Mouse (Mus musculus): ENCODE data around the gene Isg15. TPM values are rescaled to one million over a fixed set of nuclear protein-coding genes. Genes with fewer than 3 reads are reported as not detected.

The Isg15 gene
- polyA plus RNA-seq, 1 experiment, result 90.2 TPM

DNA sequence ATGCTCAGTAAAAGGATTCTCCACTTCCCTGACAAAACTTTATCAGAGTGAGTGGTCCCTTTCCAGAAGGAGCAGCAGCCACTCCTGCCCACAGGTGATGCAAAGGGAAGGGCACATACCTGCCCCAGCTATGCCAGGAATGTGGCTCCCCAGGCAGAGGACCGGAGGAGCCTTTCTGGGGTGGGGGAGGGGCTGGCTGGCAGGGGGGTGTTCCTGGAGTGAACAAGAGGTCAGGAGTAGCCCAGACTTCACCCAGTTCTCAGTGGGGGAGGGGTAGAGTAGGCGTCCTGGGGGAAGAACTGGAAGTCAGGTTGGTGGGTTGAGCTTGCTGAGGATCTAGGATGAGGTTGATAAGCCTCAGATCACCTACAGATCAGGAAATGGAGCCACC is 7.4 kb downstream of the Isg15 start:
- TF ChIP-seq CTCF (IDR thresholded peaks at IDR 0.05; ENCODE audit: extremely low read depth, insufficient read length, insufficient replicate concordance, low read depth, low read length) (no peak), POLR2A (IDR thresholded peaks at IDR 0.05; ENCODE audit: low read depth, low read length) (no peak)
- no peak overlapping the region for H3K4me3 ChIP-seq (ENCODE audit: low read depth, low read length)
- H3K27ac ChIP-seq (ENCODE audit: insufficient read depth, low read depth, low read length), result peak overlapping the region; percentile 90
- H3K36me3 ChIP-seq (ENCODE audit: control insufficient read depth, insufficient read depth, low read length), result peaks cover 10% of the 10 kb centered on the region
- 31% methylated on average over 2 of the region's 2 CpGs for whole genome bisulfite sequencing
- peaks cover 50% of the 10 kb centered on the region; the same call in 1 of the 2 replicates for H3K4me1 ChIP-seq (ENCODE audit: control insufficient read depth, insufficient read depth, insufficient read length, low read length)
- H3K27me3 ChIP-seq (ENCODE audit: control insufficient read depth, insufficient read depth, low read length), result no peaks in the 10 kb centered on the region

- TF ChIP-seq CTCF (IDR thresholded peaks at IDR 0.05; ENCODE audit: extremely low read depth, insufficient read length, insufficient replicate concordance, low read depth, low read length) (no peak), POLR2A (IDR thresholded peaks at IDR 0.05; ENCODE audit: low read depth, low read length) (peak; percentile 58; the same call in 1 of the 2 replicates)
- Histone ChIP-seq H3K36me3 (ENCODE audit: control insufficient read depth, insufficient read depth, low read length) (peaks cover 10% of the 10 kb centered on the region), H3K27me3 (ENCODE audit: control insufficient read depth, insufficient read depth, low read length) (no peaks in the 10 kb centered on the region), H3K4me3 (ENCODE audit: low read depth, low read length) (peak overlapping the region; percentile 55), H3K27ac (ENCODE audit: insufficient read depth, low read depth, low read length) (peak overlapping the region; percentile 95), H3K4me1 (ENCODE audit: control insufficient read depth, insufficient read depth, insufficient read length, low read length) (peaks cover 50% of the 10 kb centered on the region; the same call in 1 of the 2 replicates)
- 30% methylated on average over 8 of the region's 8 CpGs for WGBS
Observed at GRCm38 (mm10) chr4:156192421-156193199, 8.0 kb downstream of the Isg15 start.

DNA sequence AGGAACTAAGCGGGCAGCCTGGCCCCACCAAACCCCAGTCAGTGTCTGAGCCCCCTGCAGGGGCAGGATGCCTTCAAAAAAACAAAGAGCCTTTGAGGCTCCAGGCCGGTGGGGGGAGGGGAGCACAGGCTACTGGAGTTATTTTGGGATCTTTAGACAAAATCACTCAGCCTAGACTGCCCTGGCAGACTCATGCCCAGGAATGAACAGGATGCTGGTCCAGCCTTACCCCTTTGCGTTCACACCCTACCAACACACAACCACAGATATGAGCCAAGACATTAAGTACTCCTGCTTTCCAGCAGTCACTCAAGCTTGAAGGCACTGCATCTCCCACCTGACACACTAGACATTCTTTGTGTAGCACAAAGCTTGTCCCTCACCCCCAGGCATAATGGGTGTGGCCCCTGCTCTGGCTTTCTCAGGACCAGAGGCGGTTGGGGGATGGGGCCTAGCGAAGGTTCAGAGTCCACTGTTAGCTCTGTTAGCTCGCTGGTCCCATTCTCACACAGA is 11.8 kb downstream of the Isg15 start:
- H3K27ac ChIP-seq (ENCODE audit: insufficient read depth, low read depth, low read length), result 0 out of 2 replicates have a peak overlapping the region, but pooled peaks have one; percentile 8
- TF ChIP-seq POLR2A (IDR thresholded peaks at IDR 0.05; ENCODE audit: low read depth, low read length) (no peak), CTCF (IDR thresholded peaks at IDR 0.05; ENCODE audit: extremely low read depth, insufficient read length, insufficient replicate concordance, low read depth, low read length) (no peak)
- H3K4me3 ChIP-seq (ENCODE audit: low read depth, low read length), result no peak overlapping the region
- 44% methylated on average over 6 of the region's 6 CpGs for WGBS
- peaks cover 13% of the 10 kb centered on the region for H3K36me3 ChIP-seq (ENCODE audit: control insufficient read depth, insufficient read depth, low read length)
- H3K27me3 ChIP-seq (ENCODE audit: control insufficient read depth, insufficient read depth, low read length), result no peaks in the 10 kb centered on the region
- peaks cover 37% of the 10 kb centered on the region; the same call in 1 of the 2 replicates for H3K4me1 ChIP-seq (ENCODE audit: control insufficient read depth, insufficient read depth, insufficient read length, low read length)

DNA sequence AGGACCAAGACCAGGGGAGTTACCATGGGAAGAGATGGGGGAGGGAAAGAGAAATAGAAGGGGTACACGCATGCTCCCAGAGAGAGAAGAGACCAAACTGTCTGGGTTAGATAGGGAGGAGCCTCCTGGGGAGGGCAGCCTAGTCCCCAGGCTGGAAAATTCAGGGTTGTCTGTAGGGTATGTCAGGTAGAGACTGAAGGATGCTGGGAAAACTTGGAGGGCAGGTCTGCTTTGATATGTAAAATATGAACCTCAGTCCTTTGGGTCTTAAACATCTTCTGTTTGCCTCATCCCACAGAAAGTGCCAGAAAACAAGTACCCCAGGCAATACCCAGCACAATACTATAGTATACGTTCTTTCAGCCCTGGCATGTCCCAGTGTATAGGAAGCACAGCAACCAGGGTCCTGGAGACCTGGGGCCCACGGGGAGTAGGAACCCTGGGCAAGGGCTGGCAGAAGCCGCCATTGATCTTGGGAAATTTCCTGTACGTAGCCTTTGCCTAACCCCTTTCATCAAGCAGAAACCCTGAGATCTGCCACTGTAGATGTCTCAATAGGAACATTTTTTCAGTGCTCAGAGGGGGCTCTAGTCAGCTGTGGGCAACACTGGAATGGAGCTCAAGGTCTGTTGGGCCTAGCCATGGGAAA is 12.3 kb downstream of the Isg15 start:
- peaks cover 13% of the 10 kb centered on the region for H3K36me3 ChIP-seq (ENCODE audit: control insufficient read depth, insufficient read depth, low read length)
- H3K4me3 ChIP-seq (ENCODE audit: low read depth, low read length), result no peak overlapping the region
- H3K4me1 ChIP-seq (ENCODE audit: control insufficient read depth, insufficient read depth, insufficient read length, low read length), result peaks cover 31% of the 10 kb centered on the region; the same call in 1 of the 2 replicates
- no peaks in the 10 kb centered on the region for H3K27me3 ChIP-seq (ENCODE audit: control insufficient read depth, insufficient read depth, low read length)
- WGBS, result 90% methylated on average over 5 of the region's 5 CpGs
- no peak overlapping the region for H3K27ac ChIP-seq (ENCODE audit: insufficient read depth, low read depth, low read length)
- TF ChIP-seq CTCF (IDR thresholded peaks at IDR 0.05; ENCODE audit: extremely low read depth, insufficient read length, insufficient replicate concordance, low read depth, low read length) (no peak), POLR2A (IDR thresholded peaks at IDR 0.05; ENCODE audit: low read depth, low read length) (no peak)

- 72% methylated on average over 31 of the region's 31 CpGs for WGBS
- no peak overlapping the region for H3K4me3 ChIP-seq (ENCODE audit: low read depth, low read length)
- H3K36me3 ChIP-seq (ENCODE audit: control insufficient read depth, insufficient read depth, low read length), result peaks cover 15% of the 10 kb centered on the region
- no peak overlapping the region for H3K27ac ChIP-seq (ENCODE audit: insufficient read depth, low read depth, low read length)
- H3K27me3 ChIP-seq (ENCODE audit: control insufficient read depth, insufficient read depth, low read length), result no peaks in the 10 kb centered on the region
- TF ChIP-seq POLR2A (IDR thresholded peaks at IDR 0.05; ENCODE audit: low read depth, low read length), result no peak
- TF ChIP-seq CTCF (IDR thresholded peaks at IDR 0.05; ENCODE audit: extremely low read depth, insufficient read length, insufficient replicate concordance, low read depth, low read length), result no peak
- peaks cover 24% of the 10 kb centered on the region; the same call in 1 of the 2 replicates for H3K4me1 ChIP-seq (ENCODE audit: control insufficient read depth, insufficient read depth, insufficient read length, low read length)
Observed at GRCm38 (mm10) chr4:156185950-156186850, 14.4 kb downstream of the Isg15 start.

DNA sequence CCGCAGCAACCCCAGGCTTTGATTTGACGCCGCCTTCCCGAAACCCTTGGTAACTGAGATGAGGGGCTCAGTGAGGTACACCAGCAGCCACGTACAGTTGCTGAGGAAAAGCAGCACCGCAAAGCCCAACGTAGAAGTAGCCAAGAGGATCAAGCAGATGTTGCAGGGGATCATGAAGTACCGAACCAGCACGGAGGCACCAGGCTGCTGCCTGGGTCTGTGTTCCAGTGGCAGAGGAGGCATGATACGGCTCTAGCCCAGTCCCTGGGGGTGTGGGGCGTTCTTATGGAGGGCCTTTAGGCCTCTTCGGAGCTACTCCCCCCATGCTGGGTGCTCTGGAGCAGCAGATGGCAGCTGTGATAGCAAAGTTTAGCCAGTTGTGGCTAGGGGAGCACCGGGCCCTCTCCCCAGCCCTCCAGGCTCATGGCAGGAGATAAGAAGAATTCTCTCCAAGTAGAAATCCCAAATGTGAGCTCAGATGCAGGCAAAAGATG is 15.1 kb downstream of the Isg15 start:
- peaks cover 18% of the 10 kb centered on the region; the same call in 1 of the 2 replicates for H3K4me1 ChIP-seq (ENCODE audit: control insufficient read depth, insufficient read depth, insufficient read length, low read length)
- 93% methylated on average over 13 of the region's 13 CpGs for WGBS
- no peaks in the 10 kb centered on the region for H3K27me3 ChIP-seq (ENCODE audit: control insufficient read depth, insufficient read depth, low read length)
- H3K36me3 ChIP-seq (ENCODE audit: control insufficient read depth, insufficient read depth, low read length), result peaks cover 13% of the 10 kb centered on the region
- no peak overlapping the region for H3K4me3 ChIP-seq (ENCODE audit: low read depth, low read length)
- H3K27ac ChIP-seq (ENCODE audit: insufficient read depth, low read depth, low read length), result no peak overlapping the region
- no peak for TF ChIP-seq POLR2A (IDR thresholded peaks at IDR 0.05; ENCODE audit: low read depth, low read length)
- no peak for TF ChIP-seq CTCF (IDR thresholded peaks at IDR 0.05; ENCODE audit: extremely low read depth, insufficient read length, insufficient replicate concordance, low read depth, low read length)
